Mouse (Mus musculus): ENCODE results near the gene Nedd9. TPM values are rescaled to one million over a fixed set of nuclear protein-coding genes. Genes with fewer than 3 reads are reported as not detected.
A peak's percentile ranks its signal among the peaks of the same experiment; 100 is the strongest.
"Not testable (repeated sequence)": the region's sequence is repeated elsewhere in the genome, so short reads cannot be mapped to it uniquely, and the experiment has no call there.

Nedd9 gene
- total RNA-seq, 2 experiments from 2014 or later: 13.4 to 14.8 TPM

DNA sequence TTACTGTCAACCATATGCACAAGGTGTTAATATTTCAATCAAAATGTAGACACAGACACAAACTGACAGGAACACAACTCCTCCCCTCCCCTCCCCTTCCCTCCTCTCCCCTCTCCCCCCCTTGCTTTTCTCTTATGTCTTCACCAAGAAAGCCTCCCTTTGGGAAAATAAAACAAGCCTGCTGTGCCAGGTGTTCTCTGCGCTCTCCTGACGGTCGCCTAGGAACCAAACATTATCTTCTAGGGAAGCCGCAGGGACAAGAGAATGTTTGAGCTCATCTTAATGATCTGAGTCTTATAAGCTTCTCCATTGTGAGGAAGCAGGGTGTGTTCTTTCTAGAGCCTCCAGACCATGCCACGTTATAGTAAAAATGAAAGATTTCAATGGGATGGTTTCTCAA is 108.7 kb downstream of the Nedd9 start:
- no peak for DNase-seq (ENCODE audit: extremely low spot score in 1 of 2, low spot score in 1 of 2)

DNA sequence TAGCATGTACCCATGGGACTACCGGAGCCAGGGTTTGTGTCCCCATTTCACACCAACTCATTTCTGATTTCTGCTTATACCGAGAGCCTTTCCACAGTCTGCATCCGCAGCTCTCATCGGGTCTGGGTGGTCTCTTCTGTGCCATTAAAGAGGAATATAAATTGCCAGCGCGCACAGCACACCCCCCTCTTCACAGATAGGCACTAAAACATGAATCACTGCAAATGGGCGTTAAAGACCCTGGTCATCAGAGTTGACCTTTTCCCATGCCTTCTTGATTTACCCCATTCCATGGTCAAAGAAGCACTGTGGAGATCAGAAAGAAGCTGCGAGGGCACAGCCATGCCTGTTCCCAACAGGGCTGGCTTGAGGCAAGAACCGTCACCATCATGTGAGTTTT is 109.3 kb downstream of the Nedd9 start:
- no peak for DNase-seq (ENCODE audit: extremely low spot score in 1 of 2, low spot score in 1 of 2)

DNA sequence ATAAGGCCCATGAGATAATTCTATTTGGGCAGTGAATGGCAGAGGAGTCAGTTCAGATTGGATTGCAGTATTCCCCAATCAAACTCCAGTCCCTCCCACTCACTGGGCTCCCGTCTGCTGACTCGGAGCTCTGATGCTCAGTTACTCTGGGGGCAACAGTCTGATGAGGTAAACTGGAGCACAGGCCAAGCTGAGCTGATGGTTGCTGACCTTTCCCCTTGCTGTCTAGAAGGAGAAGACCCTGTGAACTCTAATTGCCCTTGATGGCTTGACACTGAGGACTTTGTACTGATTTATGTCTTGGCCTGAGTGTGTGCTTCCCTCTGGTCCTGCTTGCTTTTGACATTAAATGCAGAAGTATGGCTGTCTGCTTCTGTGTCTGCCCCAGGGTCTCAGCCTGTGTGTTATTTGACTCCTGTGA is 110.1 kb downstream of the Nedd9 start:
- no peak for DNase-seq (ENCODE audit: extremely low spot score in 1 of 2, low spot score in 1 of 2)

DNA sequence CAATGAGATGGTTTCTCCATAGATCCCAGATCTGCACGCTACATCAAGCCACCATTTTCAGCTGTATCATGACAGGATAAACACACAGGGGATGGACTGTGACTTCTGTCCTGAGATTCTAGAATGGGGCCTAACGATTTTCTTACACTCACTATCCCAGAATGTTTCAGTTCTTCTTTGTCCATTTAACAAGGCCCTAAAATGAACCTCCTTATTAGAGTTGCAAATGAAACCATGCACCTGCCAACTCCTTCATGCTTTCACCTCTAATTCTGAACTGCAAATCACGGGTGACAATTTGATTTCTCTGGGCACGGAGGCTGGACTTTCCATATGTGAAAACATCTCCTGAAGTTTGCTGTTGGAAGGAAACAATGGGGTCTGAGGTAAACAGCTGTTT is 111.1 kb downstream of the Nedd9 start:
- no peak for DNase-seq (ENCODE audit: extremely low spot score in 1 of 2, low spot score in 1 of 2)

DNA sequence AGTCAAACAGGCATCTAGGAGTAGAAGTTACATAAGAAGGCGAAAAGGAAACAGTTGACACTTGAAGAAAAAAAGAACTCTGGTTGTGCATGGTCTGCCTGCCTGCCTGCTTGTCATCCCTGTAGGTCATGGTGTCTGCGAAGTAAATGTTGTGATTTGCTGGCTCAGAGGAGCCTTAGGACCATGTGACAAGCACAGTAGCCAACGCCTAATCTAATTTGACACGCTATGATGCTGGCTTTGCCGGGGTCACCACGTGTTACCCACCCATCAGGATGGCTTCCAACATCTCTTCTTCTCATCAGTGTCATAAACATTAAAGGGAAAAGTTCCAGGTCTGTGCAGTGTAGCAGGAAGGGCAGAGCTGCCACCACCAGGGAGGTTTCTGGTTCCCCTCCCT is 111.5 kb downstream of the Nedd9 start:
- DNase-seq (ENCODE audit: extremely low spot score in 1 of 2, low spot score in 1 of 2): no peak

DNA sequence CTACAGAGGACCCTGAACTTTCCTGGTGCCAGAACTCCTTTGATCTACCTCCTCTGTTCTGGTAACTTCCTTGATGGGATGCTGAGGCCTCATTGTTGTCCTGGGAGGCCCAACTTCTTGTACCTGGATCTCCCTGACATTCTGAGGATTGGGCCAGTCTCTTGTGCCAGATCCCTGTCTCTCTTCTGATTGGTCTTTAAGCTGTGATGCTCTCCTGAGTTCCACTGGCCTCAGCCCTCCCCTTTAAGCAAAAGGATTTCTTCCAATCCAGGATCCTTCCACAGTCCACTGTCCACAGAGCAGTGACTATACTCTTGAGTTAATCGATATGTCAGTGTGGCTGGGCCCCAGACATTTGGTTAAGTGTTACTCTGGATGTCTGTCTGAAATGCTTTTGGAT is 112.3 kb downstream of the Nedd9 start:
- no peak for DNase-seq (ENCODE audit: extremely low spot score in 1 of 2, low spot score in 1 of 2)

DNA sequence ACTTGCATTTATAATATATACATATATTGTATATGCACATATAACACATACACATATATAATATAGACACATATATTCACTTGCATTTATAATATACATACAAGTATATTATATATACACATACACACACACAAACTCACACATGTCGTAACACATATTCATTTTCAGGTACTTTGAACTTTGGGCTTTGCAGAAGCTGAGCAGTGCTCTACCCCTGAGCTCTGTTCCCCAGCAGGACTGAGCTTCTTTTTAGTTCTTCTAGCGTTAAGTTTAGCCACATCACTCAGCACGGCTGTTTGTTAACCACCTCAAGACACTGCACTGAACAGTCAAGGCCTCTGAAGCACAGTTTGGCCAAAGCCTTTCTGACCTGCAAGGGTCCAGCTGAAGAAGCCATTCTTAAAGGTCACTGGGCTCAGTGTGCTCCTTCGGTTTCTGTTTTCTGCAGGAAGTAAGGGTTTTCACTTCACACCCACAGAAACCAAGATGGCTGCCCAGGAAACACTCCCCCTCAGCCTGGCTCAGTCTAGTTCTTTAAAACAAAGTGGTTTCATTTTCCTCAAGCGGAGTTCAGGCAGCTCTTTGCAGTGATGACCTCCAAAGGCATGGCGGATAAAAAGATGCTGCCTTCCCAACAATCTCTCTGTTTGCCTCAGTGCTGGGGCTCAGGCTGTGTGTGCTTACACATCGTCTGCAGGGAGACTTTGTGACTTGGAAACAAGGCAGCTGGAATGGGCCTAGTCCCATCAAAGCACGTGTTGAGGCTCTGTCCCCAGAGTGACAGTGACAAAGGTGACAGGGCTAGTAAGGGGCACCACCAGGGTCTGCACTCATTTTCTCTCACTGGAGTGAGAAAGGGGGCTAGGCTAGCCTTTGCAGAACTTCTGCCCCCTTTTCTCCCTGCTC is 114.4 kb downstream of the Nedd9 start:
- DNase-seq (ENCODE audit: extremely low spot score in 1 of 2, low spot score in 1 of 2): no peak

DNA sequence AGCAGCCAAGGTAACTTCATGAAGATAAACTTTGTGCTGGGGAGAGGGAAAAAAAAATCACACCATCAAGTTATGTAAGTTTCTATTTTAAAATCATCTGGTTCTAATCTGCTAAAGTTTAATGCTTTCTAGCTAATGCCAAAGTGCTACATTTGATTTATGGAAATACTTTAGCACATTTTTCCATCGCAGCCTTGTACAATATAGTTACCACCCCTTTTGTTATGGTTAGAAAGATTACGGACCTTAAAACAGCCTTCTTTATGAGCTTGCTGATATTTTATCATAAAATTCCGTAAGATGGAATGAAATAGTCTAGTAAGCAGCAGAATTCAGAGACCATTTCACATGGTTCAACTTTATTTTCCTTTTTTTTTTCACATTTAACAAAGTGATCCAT is 115.6 kb downstream of the Nedd9 start:
- DNase-seq (ENCODE audit: extremely low spot score in 1 of 2, low spot score in 1 of 2): no peak

DNA sequence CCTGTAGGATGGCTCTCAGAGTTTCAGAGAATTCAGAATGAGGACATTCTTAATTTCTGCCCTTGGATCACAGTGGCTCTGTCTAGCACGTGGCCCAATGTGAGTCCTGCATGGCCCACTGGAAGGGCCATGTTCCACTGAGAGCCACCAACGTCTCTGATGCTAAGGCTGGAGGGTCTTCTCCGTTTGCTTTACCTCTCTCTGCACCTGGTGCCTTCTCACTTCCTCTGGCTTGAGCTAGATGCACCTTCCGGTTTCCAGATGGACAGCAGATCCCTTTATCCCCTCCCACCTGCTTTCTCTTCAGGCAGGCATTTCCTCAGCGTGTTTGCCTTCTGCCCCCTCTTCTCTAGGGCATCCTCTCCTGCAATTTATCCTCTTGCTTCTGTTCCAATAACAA is 118.5 kb downstream of the Nedd9 start:
- DNase-seq (ENCODE audit: extremely low spot score in 1 of 2, low spot score in 1 of 2): no peak

DNA sequence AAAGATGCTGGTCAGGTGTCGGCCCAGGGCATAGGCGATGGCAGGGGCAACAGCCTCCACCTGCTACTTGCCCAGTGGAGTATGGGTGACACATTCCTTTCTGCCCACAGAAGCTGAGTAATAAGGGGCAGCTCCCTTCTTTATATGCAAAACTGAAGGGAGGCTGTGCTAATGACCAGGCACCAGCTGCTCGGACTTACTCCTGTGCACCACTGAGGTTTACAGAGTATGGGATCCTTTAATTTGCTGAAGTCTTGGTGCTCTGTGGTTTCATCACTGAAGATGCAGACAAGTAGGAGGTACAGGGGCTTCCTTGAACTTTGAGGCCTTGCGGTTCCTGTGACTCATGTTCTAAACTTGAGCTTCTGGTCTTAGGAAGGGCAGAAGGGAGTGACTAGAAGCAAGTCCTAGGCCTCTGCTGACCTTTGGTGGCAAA is 120.0 kb downstream of the Nedd9 start:
- no peak for DNase-seq (ENCODE audit: extremely low spot score in 1 of 2, low spot score in 1 of 2)

DNA sequence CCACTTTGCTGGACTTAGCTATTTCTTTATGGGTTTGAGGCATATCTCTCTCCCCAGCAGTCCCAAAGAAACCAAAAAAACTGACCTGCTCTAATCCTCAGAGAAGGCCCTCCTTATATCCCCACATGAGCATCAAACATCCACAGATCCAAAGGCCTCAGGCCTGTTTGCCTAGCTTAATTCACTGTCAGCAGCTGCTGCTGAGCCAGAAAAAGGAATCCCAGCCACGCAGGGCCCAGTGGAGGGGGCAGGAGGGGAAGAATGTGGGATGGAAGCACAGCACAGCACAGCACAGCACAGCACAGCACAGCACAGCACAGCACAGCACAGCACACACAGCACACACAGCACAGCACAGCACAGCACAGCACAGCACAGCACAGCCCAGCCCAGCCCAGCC is 120.6 kb downstream of the Nedd9 start:
- not testable (repeated sequence) for DNase-seq (ENCODE audit: extremely low spot score in 1 of 2, low spot score in 1 of 2)

DNA sequence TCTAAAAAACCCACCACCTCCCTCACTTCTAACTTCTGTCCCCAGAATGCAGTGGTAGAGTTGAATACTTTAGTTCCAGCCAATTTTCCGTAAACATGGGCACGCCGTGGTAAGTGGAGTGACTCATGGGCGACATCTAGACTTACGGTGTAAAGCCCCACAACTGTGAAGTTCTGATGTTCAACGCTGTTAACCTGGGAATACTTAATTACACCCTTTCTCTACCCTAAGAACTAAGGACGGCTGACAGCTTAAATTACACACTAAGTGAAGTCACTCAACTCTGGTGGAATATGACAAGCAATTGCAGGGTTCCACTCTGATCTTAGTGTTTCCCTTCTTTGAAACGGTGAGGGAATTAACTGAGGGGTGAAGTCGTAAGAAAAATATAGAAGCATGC is 122.9 kb downstream of the Nedd9 start:
- no peak for DNase-seq (ENCODE audit: extremely low spot score in 1 of 2, low spot score in 1 of 2)

DNA sequence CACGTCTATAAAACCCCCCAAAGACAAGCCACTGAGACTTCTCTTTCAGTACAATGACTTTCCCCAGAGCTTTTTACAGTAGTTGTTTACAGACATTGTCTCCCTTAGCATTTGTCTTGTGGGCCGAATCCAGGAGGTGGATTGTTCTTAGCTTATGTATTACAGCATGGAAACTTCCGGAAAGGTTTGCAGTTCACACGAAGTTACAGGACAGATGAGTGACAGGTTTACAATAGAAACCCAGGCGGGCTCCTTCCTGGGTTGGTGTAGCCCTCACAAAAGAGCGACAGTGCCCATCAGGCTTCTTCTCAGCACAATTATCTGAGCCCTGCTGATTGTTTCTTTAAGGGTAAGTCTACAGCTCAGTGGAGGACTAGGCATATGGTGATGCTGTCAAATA is 124.3 kb downstream of the Nedd9 start:
- no peak for DNase-seq (ENCODE audit: extremely low spot score in 1 of 2, low spot score in 1 of 2)

DNA sequence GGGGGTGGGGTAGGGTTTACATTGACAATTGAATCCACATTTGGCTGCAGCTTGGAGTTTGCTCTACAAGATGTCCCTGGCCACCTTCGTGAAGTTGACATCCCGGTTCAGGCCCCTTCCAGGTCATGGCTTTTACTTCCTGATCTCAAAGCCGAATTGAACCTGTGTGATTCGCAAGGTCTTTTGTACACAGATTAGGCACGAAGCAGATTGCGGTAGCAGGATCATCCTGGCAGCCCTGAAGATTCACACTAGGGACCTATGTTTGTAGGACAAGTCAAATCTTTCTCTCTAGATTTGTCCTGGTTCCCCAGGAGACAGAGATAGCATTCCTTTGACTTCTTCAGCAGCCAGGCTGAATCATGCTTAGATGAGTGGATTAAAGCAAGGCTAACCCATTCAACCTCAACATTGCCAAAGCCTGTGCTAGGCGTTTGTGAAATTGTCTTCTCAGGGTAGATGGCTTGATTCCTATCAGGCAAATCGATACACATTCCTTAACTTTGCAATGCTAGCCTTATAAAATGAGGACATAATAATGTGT is 126.8 kb downstream of the Nedd9 start:
- DNase-seq (ENCODE audit: extremely low spot score in 1 of 2, low spot score in 1 of 2): no peak

DNA sequence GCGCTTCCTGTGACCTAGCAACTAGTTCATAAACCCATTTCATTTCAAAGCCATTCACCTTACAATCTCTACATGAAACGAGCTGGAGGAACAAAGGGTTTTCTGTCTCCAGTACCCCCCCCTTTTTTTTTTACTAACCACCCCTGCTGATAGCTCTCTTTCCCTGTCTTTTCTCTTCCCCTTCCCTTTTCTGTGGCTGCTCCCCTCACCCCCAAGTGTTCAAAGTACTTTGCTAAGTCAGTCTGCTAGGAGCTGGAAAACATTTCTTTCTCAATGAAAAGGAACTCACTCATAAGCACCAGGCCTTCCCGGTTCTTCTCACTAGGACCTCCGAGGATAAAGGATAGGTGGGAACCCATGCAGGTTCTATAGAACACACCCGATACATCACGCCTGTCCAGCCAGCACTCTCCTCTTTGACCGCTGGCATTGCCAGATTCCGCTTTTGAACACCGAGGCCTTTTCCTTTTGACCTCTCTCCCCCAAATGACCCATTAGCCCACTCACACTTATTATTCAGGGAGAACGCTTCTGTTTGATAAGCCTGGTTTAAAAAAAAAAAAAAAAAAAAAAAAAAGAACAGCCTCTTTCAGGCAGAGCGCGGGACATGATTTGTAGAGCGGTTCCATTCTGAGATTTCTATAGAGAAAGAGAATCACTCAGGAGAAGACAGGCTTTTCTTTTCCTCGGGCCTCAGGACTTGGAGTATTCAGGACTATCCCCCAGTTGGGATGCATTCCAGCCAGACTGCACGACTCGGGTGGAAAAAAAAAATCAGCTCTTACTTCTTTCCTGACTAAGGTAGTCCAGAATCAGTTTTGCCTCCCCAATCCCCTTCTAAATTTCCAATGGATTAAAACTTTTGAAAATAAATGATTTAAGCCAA is 127.6 kb downstream of the Nedd9 start:
- DNase-seq (ENCODE audit: extremely low spot score in 1 of 2, low spot score in 1 of 2): no peak

DNA sequence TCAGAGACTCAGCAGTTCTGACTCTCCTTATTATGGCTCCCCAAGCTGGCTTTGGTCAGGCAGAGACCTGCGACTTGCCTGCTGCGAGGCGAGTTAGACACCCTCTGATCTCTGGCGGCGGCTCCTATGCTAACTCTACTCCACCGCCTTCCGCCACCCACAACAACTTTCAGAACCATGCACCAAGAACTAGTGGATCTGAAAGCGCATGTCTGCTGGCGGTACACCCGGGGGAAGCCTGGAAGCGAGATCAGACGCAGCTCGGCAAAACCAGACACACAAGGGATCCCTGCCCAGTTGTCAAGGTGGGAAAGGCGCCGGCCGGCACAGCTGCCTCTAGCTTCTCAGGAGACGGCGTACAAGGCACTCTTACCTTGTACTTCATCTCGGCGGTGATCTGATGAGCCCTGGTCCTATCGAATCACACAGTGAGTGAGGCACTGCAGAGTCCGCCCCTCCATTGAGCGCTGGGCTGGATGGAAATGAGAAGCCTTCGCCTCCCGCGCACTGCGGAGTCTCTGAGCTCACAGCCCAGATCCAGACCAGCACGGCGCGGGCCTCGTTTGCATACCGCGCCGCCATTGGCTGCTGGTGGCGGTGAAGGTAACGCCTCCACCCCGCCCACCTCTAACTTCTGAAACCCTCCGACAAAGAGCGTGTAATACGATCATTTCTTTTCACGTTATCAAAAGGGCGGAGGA is 128.5 kb downstream of the Nedd9 start:
- DNase-seq (ENCODE audit: extremely low spot score in 1 of 2, low spot score in 1 of 2): peak; percentile 88 to 90

DNA sequence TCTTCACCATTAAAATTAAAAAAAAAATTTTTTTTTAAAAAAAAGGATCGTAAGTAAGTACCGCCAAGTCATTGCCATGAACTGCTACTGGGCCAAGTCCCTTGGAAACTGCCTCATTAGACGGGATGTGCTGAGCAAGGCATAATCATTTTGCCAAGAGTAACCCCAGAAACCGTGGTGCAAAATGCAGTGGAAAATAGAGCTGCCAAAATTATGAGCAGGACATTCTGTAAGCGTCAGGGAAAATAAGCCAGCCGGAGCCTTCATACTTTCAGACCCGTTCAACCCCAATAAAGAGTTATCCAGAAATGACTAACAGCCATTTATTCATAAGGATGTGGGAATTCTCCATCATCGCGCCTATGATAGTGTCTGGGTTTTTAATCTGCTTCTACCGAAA is 129.2 kb downstream of the Nedd9 start:
- no peak for DNase-seq (ENCODE audit: extremely low spot score in 1 of 2, low spot score in 1 of 2)

DNA sequence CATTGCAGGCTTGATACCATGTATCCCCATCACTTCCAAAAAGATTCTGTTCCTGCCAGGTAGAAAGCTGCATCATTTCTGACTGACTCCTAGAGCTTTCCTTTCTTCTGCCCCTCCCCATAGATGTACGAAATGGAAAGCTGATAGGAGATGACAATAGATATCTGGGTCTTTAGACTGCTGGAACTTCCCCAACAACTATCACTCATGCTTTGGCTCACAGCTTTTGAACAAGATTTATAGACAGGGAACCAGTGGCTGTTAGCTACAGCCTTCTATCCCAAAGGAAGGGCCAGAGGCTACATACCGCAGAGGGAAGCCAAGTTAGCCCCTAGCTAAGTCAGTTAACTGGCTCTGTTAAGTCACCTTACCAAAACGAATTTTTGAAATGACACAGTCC is 129.6 kb downstream of the Nedd9 start:
- DNase-seq (ENCODE audit: extremely low spot score in 1 of 2, low spot score in 1 of 2): no peak

DNA sequence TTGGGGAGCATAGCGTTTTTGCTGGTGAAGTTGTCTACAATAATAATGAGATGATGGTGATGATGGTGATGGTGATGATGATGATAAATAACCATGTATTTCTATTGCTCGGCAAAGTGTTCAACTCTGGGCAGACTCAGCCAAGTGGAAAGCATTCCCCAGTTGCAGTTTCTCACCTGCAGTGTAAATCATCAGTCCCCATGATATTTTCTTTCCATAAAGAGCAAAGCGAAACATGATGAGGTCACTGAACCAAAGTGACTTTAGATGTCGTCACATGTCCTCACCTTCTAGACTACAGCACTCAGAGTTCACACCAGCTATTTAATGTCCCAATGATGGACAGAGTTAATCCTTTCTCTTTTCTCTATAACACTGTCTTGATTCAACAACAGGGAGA is 130.0 kb downstream of the Nedd9 start:
- DNase-seq (ENCODE audit: extremely low spot score in 1 of 2, low spot score in 1 of 2): no peak

DNA sequence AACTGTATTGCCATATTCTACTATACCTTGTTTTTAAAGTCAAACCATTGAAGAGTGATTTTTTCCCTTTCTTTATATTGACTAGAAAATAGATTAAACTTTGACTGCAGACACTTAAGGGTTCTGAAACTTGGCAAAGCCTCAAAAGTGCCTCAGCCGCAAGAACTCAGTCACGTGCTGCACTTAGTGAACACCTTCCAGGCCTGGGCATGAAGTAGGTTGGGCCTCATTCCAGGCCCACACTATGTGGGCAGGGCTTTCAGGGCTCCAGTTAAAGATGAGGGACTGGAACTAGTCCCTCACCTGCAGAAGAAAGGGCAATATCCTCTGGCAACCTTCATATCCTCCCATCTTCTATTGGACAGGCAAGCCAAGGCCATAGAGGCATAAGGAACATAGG is 131.6 kb downstream of the Nedd9 start:
- DNase-seq (ENCODE audit: extremely low spot score in 1 of 2, low spot score in 1 of 2): no peak

DNA sequence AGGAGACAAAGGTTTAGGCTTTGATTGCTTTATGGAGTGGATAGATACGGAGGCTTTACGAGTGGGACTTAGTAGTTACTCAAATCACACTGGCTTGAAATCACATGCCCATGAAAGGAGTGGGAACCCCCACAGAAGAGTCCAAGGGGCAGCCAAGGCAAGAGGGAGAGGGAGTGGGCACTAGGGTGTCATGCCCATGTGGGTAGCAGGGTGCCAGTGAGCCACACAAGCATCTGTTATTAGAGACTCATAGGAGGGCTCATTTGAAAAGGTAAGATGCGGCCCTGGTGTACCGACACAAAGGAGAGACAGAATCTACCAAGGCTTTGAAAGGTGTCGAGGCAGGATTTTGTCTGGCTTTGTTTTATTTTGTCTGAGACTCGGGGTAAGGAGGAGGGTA is 132.6 kb downstream of the Nedd9 start:
- no peak for DNase-seq (ENCODE audit: extremely low spot score in 1 of 2, low spot score in 1 of 2)
